Mouse (Mus musculus): ENCODE measurements around the gene Snx29.

- no peak for TF ChIP-seq CTCF (IDR thresholded peaks at IDR 0.05; ENCODE audit: insufficient read depth, low read depth, low read length)
- TF ChIP-seq POLR2A (IDR thresholded peaks at IDR 0.05; ENCODE audit: insufficient read depth, low read depth, low read length), result no peak
Observed at GRCm38 (mm10) chr16:11708097-11708496, 385.4 kb downstream of the Snx29 start.
